8 mouse cellular contexts compared by ENCODE assay signal in the genomic region with DNA sequence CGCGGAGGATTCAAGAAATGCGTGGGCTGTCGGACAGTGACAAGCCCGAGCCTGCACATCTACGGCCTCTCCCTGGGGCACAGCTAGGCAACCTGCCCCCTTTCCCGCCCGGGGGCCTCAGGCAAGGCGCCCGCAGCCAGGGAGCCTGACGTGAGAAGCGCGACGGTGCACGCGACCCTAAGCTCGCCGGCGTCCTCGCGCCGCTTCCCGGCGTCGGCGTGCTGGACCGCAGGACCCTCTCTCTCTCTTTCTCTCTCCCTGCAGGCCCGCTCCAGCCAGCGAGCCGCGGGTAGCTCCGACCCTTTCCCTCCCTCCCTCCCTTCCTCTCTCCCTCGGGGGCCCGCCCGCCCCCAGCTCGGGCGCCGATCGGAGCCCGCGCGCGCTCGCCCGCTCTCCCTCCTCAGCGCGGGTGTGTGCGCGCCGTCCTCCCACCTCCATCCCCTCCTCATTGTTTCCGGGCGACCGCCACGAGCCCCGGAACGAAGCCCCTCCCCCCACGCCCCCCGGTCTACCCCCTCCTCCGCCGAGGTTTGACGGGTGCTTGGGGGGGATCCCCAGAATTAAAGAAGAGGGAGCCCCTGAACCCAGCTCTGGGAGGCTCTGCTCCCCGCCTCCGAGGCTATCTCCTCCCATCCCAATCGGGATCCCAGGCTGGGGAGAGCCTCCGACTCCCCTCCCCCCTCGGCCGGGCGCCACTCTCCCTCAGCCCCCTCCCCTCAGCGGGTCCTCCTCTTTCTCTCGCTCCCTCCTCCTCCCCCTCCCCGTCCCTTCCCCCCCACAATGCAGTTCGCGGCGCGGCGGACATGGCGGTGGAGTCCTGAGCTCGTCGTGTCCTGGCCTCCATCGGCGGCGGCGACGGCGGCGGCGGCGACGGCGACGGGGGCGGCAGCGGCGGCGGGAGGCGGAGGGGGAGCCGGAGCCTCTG. TPM values are rescaled to one million over a fixed set of nuclear protein-coding genes. Genes with fewer than 3 reads are reported as not detected.
DNase-seq lines count a peak whose midpoint lies in the region; ATAC-seq lines count a peak whose summit lies in the region.

TSS of gene Tut4 (plus strand) at position 196 of the 925 bp plus-strand sequence.

- no peaks in the 10 kb centered on the region for H3K36me3 ChIP-seq in hindbrain, embryonic 16.5 days (ENCODE audit: control insufficient read depth, insufficient read depth, low read length)
- H3K36me3 ChIP-seq in macrophage (ENCODE audit: inconsistent target): no peaks in the 10 kb centered on the region

- no peaks in the 10 kb centered on the region for H3K27me3 ChIP-seq in hindbrain, embryonic 16.5 days (replicated peaks; ENCODE audit: control insufficient read depth, insufficient read depth, low read length)

- WGBS in hindbrain, embryonic 16.5 days: under 1% methylated on average over 57 of the region's 97 CpGs
- WGBS in macrophage (ENCODE audit: missing documents): under 1% methylated on average over 48 of the region's 97 CpGs

- peak; percentile 93 for ATAC-seq in hindbrain, embryonic 16.5 days

- H3K27ac ChIP-seq in hindbrain, embryonic 16.5 days (ENCODE audit: low read depth, low read length): peak within 1 kb of the TSS; percentile 99
- peak within 1 kb of the TSS; percentile 77 for H3K27ac ChIP-seq in macrophage

- DNase-seq in R1 (ENCODE audit: low read depth, low spot score): peak; percentile 96
- DNase-seq in cerebellum, postnatal 25 days: peak; percentile 89 to 95
- DNase-seq in gastrocnemius, adult 18-20 months (ENCODE audit: low spot score): peak; percentile 74
- DNase-seq in left cerebral cortex, adult 18-20 months (ENCODE audit: low spot score in 2 of 2): peak; percentile 69 to 79
- DNase-seq in right cerebral cortex, adult 18-20 months: peak; percentile 81
- peak; percentile 73 for DNase-seq in urinary bladder, postnatal 10 days (ENCODE audit: low spot score)

- H3K9me3 ChIP-seq in hindbrain, embryonic 16.5 days (ENCODE audit: control insufficient read depth, low read length): no peaks in the 10 kb centered on the region

- peak within 1 kb of the TSS; percentile 99 for H3K4me3 ChIP-seq in hindbrain, embryonic 16.5 days (ENCODE audit: low read length)
- H3K4me3 ChIP-seq in macrophage (ENCODE audit: inconsistent target): peak within 1 kb of the TSS; percentile 72

- H3K79me2 ChIP-seq in macrophage (ENCODE audit: inconsistent target): peaks cover 40% of the 10 kb centered on the region

- peak within 1 kb of the TSS; percentile 52 for H3K4me2 ChIP-seq in hindbrain, embryonic 16.5 days (ENCODE audit: low read length)

- H3K9ac ChIP-seq in hindbrain, embryonic 16.5 days (ENCODE audit: low read depth, low read length): peak within 1 kb of the TSS; percentile 97

- H3K4me1 ChIP-seq in hindbrain, embryonic 16.5 days (ENCODE audit: control insufficient read depth, insufficient read depth, low read depth, low read length): peaks cover 12% of the 10 kb centered on the region

RNA-seq across cellular contexts. Expression of gene Tut4, which starts in this region (rescaled TPM):
- total RNA-seq in gastrocnemius, adult 18-20 months (2021): 10 to 100 TPM; 16.8 to 22.6 TPM
- 40.3 and 41.5 TPM in 2 replicates for polyA plus RNA-seq in hindbrain, embryonic 16.5 days (2015; fragmentation: Nextera tagmentation; extraction: Ambion mirVana)
- total RNA-seq in left cerebral cortex, adult 18-20 months (2021): 10 to 100 TPM; 29.3 to 38.3 TPM
- 100 to 1,000 TPM in 25 of 26 experiments, 10 to 100 TPM in 1; 99.5 to 371 (median 223) TPM for total RNA-seq in macrophage (2018; cell fraction: chromatin; rRNA removed)
- 10 to 100 TPM; 19.2 to 44.2 (median 33.9) TPM for total RNA-seq in macrophage (2018; cell fraction: cytosol; rRNA removed)
- 100 to 1,000 TPM in 11 of 26 experiments, 10 to 100 TPM in 15; 46.6 to 225 (median 88.3) TPM for total RNA-seq in macrophage (2018; cell fraction: nucleus; rRNA removed)
- polyA plus RNA-seq in macrophage (2018): 27.1 to 50.0 TPM (median 31.4 TPM) in 3 replicates

Comparison
In these comparisons a context has a peak if more than half of its experiments do, and no peak if none do; other contexts are left out.
1. Peak in every context shown above with its lines: DNase-seq, ATAC-seq, H3K4me3 ChIP-seq and H3K27ac ChIP-seq.